18 mouse cellular contexts compared by ENCODE assay signal in genomic region chr10:62892549-62893232, GRCm38 (mm10).
"Had no signal": no experiment of that assay in that cellular context is flagged by ENCODE, and none has a peak within 500 bp of the region (broad histone marks: within the 10 kb centered on the region; RNA-seq: fewer than 3 reads in every experiment).

No protein-coding gene starts in this region.

- H3K27ac ChIP-seq: kidney, postnatal 0 days; layer of hippocampus, adult 2 months; limb, embryonic 13.5 days; liver, embryonic 15.5 days; macrophage; midbrain, embryonic 12.5 days; neural tube, embryonic 15.5 days; stomach, postnatal 0 days had no signal

- H3K27me3 ChIP-seq: limb, embryonic 13.5 days; midbrain, embryonic 12.5 days; neural tube, embryonic 15.5 days had no signal

- DNase-seq: kidney, adult 8-10 months; kidney, postnatal 36 days; left cerebral cortex, postnatal 4 days; lung, embryonic 14.5 days; lung, postnatal 14 days; right cerebral cortex, adult 18-20 months; right cerebral cortex, postnatal 25 days; thymus, adult 2 months; thymus, postnatal 25 days had no signal

- H3K9me3 ChIP-seq: limb, embryonic 13.5 days; liver, embryonic 15.5 days; midbrain, embryonic 12.5 days; neural tube, embryonic 15.5 days had no signal

- H3K4me2 ChIP-seq: limb, embryonic 13.5 days; liver, embryonic 15.5 days; lung, embryonic 14.5 days; midbrain, embryonic 12.5 days; neural tube, embryonic 15.5 days had no signal

- H3K4me1 ChIP-seq: limb, embryonic 13.5 days; liver, embryonic 15.5 days; midbrain, embryonic 12.5 days; neural tube, embryonic 15.5 days had no signal

- H3K4me3 ChIP-seq: layer of hippocampus, adult 2 months; limb, embryonic 13.5 days; liver, embryonic 15.5 days; midbrain, embryonic 12.5 days; neural tube, embryonic 15.5 days had no signal

- H3K36me3 ChIP-seq: limb, embryonic 13.5 days; liver, embryonic 15.5 days; midbrain, embryonic 12.5 days; neural tube, embryonic 15.5 days had no signal

- H3K9ac ChIP-seq: limb, embryonic 13.5 days; liver, embryonic 15.5 days; lung, embryonic 14.5 days; midbrain, embryonic 12.5 days; neural tube, embryonic 15.5 days had no signal

- ATAC-seq: midbrain, embryonic 16.5 days had no signal
